Comparison of ENCODE assay signal across 20 mouse cellular contexts in the genomic region with DNA sequence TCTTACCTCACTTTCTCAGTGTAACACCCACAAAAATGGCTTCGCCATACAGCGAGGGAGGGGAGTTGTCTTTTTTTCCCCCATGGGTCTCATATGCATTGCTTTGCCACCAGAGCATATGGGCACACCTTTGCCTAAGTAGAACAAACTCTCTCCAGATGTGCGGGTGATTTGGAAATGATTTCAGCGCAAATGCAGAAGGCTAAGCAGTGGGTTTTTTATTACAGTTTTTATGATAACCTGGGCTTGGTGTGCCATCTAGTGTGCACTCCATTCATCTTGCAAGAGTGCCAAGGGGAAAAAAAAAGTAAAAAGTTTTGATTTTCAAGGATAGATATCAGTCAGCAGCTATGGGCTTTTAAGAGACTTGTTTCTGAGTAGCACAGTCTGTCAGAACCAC. TPM values are rescaled to one million over a fixed set of nuclear protein-coding genes. Genes with fewer than 3 reads are reported as not detected.
DNase-seq lines count a peak whose midpoint lies in the region; ATAC-seq and TF ChIP-seq lines count a peak whose summit lies in the region.
"Had no signal": no experiment of that assay in that cellular context is flagged by ENCODE, and none has a peak within 500 bp of the region (broad histone marks: within the 10 kb centered on the region; RNA-seq: fewer than 3 reads in every experiment).

No protein-coding gene starts in this region.

- no peak overlapping the region for H3K4me3 ChIP-seq in layer of hippocampus, adult 2 months
- H3K4me3 ChIP-seq in limb, embryonic 14.5 days (replicated peaks; ENCODE audit: low read length) = no peak overlapping the region
- H3K4me3 ChIP-seq: heart, embryonic 10.5 days; kidney, embryonic 15.5 days; midbrain, embryonic 13.5 days; neural tube, embryonic 13.5 days had no signal

- peak; percentile 59 for TF ChIP-seq CTCF in layer of hippocampus, adult 2 months (conservative IDR thresholded peaks at IDR 0.05)

- DNase-seq in layer of hippocampus, adult 2 months (ENCODE audit: low spot score in 2 of 2) = no peak
- DNase-seq in layer of hippocampus, postnatal 10 days (ENCODE audit: low spot score in 2 of 2) = no peak
- DNase-seq in CD4-positive helper T cell, adult 2 months (ENCODE audit: low read depth, low spot score) = peak; percentile 18
- peak; percentile 4 for DNase-seq in T-cell, adult 2 months (ENCODE audit: low spot score)
- peak; percentile 30 for DNase-seq in limb, embryonic 14.5 days (ENCODE audit: low spot score)
- no peak for DNase-seq in adrenal gland, postnatal 10 days
- DNase-seq: cerebellum, adult 8-10 months; embryo, embryonic 11 days; gastrocnemius, postnatal 10 days; layer of hippocampus, adult 9-11 months; lung, postnatal 4 days had no signal

- no peak overlapping the region for H3K27ac ChIP-seq in layer of hippocampus, adult 2 months
- no peak overlapping the region for H3K27ac ChIP-seq in limb, embryonic 14.5 days (replicated peaks; ENCODE audit: low read depth, low read length)
- H3K27ac ChIP-seq: heart, embryonic 10.5 days; kidney, embryonic 15.5 days; midbrain, embryonic 13.5 days; neural tube, embryonic 13.5 days had no signal

- 32% methylated on average over 4 of the region's 4 CpGs for WGBS in limb, embryonic 14.5 days

- H3K4me1 ChIP-seq in limb, embryonic 14.5 days (ENCODE audit: control insufficient read depth, insufficient read depth, low read length) = no peaks in the 10 kb centered on the region
- H3K4me1 ChIP-seq: heart, embryonic 10.5 days; kidney, embryonic 15.5 days; midbrain, embryonic 13.5 days; neural tube, embryonic 13.5 days had no signal

- no peak for ATAC-seq in limb, embryonic 14.5 days (ENCODE audit: low FRiP score, low read depth)
- ATAC-seq in activated CD4-positive, CD25-positive, alpha-beta regulatory T cell, adult 4 months = no peak
- ATAC-seq: midbrain, embryonic 13.5 days had no signal

- no peak for TF ChIP-seq POLR2A in limb, embryonic 14.5 days (IDR thresholded peaks at IDR 0.05; ENCODE audit: borderline replicate concordance, extremely low read depth, insufficient read depth, insufficient read length)

- no peak overlapping the region for H3K9ac ChIP-seq in limb, embryonic 14.5 days (ENCODE audit: low read depth, low read length, severe bottlenecking)
- H3K9ac ChIP-seq: kidney, embryonic 15.5 days; midbrain, embryonic 13.5 days; neural tube, embryonic 13.5 days had no signal

- no peaks in the 10 kb centered on the region for H3K9me3 ChIP-seq in limb, embryonic 14.5 days (ENCODE audit: control insufficient read depth, low read length)
- H3K9me3 ChIP-seq: G1E; heart, embryonic 10.5 days; kidney, embryonic 15.5 days; midbrain, embryonic 13.5 days; neural tube, embryonic 13.5 days had no signal

- H3K36me3 ChIP-seq in limb, embryonic 14.5 days (ENCODE audit: control insufficient read depth, insufficient read depth, low read length) = no peaks in the 10 kb centered on the region
- H3K36me3 ChIP-seq: G1E; heart, embryonic 10.5 days; kidney, embryonic 15.5 days; midbrain, embryonic 13.5 days; neural tube, embryonic 13.5 days had no signal

- H3K4me2 ChIP-seq in limb, embryonic 14.5 days (replicated peaks; ENCODE audit: low read depth, low read length, severe bottlenecking) = no peak overlapping the region
- H3K4me2 ChIP-seq: kidney, embryonic 15.5 days; midbrain, embryonic 13.5 days; neural tube, embryonic 13.5 days had no signal

- no peaks in the 10 kb centered on the region for H3K27me3 ChIP-seq in limb, embryonic 14.5 days (ENCODE audit: control insufficient read depth, insufficient read depth, low read length)
- H3K27me3 ChIP-seq: kidney, embryonic 15.5 days had no signal

RNA-seq across cellular contexts. Expression of a gene that starts 28.7 kb away (rescaled TPM):
- total RNA-seq in layer of hippocampus, adult 2 months (2021) = 10 to 100 TPM; 42.5 to 54.0 TPM
- 10 to 100 TPM; 23.7 to 29.2 TPM for total RNA-seq in layer of hippocampus, postnatal 10 days (2021)
- 0.05 TPM in 1 of 2 replicates, not detected in the other for polyA plus RNA-seq in limb, embryonic 14.5 days (2012; rRNA removed)
- polyA plus RNA-seq in limb, embryonic 14.5 days (2014; fragmentation: Nextera tagmentation; extraction: Ambion mirVana) = 0.22 TPM in 1 of 2 replicates, not detected in the other
- not detected for polyA plus RNA-seq in activated CD4-positive, CD25-positive, alpha-beta regulatory T cell, adult 4 months (2017; shearing (Covaris generic))
- 1 to 10 TPM; 7.5 to 7.8 TPM for total RNA-seq in adrenal gland, postnatal 10 days (2021)
- total RNA-seq: G1E had no signal
- polyA plus RNA-seq: G1E; heart, embryonic 10.5 days; kidney, embryonic 15.5 days; liver, embryonic 16.5 days; midbrain, embryonic 13.5 days; neural tube, embryonic 13.5 days; spleen, adult 2 months; testis, adult 2 months had no signal

RNA-seq across cellular contexts. Expression of a gene that starts 29.4 kb away (rescaled TPM):
- 1 to 10 TPM; 1.3 to 1.5 TPM for total RNA-seq in layer of hippocampus, adult 2 months (2021)
- 1 to 10 TPM; 1.2 to 1.4 TPM for total RNA-seq in layer of hippocampus, postnatal 10 days (2021)
- polyA plus RNA-seq in limb, embryonic 14.5 days (2012; rRNA removed) = 1.9 and 2.5 TPM in 2 replicates
- polyA plus RNA-seq in limb, embryonic 14.5 days (2014; fragmentation: Nextera tagmentation; extraction: Ambion mirVana) = 0.98 and 1.4 TPM in 2 replicates
- polyA plus RNA-seq in activated CD4-positive, CD25-positive, alpha-beta regulatory T cell, adult 4 months (2017; shearing (Covaris generic)) = under 1 TPM; 0.56 to 0.93 TPM
- total RNA-seq in adrenal gland, postnatal 10 days (2021) = 1 to 10 TPM; 2.2 to 2.5 TPM

RNA-seq across cellular contexts. Expression of a gene that starts 29.7 kb away (rescaled TPM):
- 100 to 1,000 TPM; 306 to 337 TPM for total RNA-seq in layer of hippocampus, adult 2 months (2021)
- 100 to 1,000 TPM; 263 to 275 TPM for total RNA-seq in layer of hippocampus, postnatal 10 days (2021)
- 242 and 401 TPM in 2 replicates for polyA plus RNA-seq in limb, embryonic 14.5 days (2012; rRNA removed)
- polyA plus RNA-seq in limb, embryonic 14.5 days (2014; fragmentation: Nextera tagmentation; extraction: Ambion mirVana) = 448 and 466 TPM in 2 replicates
- polyA plus RNA-seq in activated CD4-positive, CD25-positive, alpha-beta regulatory T cell, adult 4 months (2017; shearing (Covaris generic)) = 100 to 1,000 TPM; 185 to 255 TPM
- total RNA-seq in adrenal gland, postnatal 10 days (2021) = 100 to 1,000 TPM; 394 to 499 TPM

RNA-seq across cellular contexts. Expression of a gene that starts 43.8 kb away (rescaled TPM):
- 100 to 1,000 TPM; 126 to 148 TPM for total RNA-seq in layer of hippocampus, adult 2 months (2021)
- 100 to 1,000 TPM in 1 of 2 experiments, 10 to 100 TPM in 1; 86.3 to 102 TPM for total RNA-seq in layer of hippocampus, postnatal 10 days (2021)
- 5.5 and 6.6 TPM in 2 replicates for polyA plus RNA-seq in limb, embryonic 14.5 days (2012; rRNA removed)
- polyA plus RNA-seq in limb, embryonic 14.5 days (2014; fragmentation: Nextera tagmentation; extraction: Ambion mirVana) = 1.1 and 1.3 TPM in 2 replicates
- polyA plus RNA-seq in activated CD4-positive, CD25-positive, alpha-beta regulatory T cell, adult 4 months (2017; shearing (Covaris generic)) = 1 to 10 TPM in 1 of 2 experiments, under 1 TPM in 1; 0.79 to 1.2 TPM
- 10 to 100 TPM; 17.4 to 21.4 TPM for total RNA-seq in adrenal gland, postnatal 10 days (2021)

Comparison
In these comparisons a context has a peak if more than half of its experiments do, and no peak if none do; other contexts are left out.
1. DNase-seq: peak in CD4-positive helper T cell, adult 2 months (single experiment), T-cell, adult 2 months (single experiment) and limb, embryonic 14.5 days (single experiment); none in layer of hippocampus, adult 2 months (0 of 2), layer of hippocampus, postnatal 10 days (0 of 2) and adrenal gland, postnatal 10 days (single experiment).